ENCODE assay signal across 7 mouse cellular contexts in genomic region chr3:94582456-94582891, GRCm38 (mm10). TPM values are rescaled to one million over a fixed set of nuclear protein-coding genes. Genes with fewer than 3 reads are reported as not detected.
DNase-seq lines count a peak whose midpoint lies in the region; ATAC-seq and TF ChIP-seq lines count a peak whose summit lies in the region.

Gene Snx27 (minus strand): TSS chr3:94582716.

- no peaks in the 10 kb centered on the region for H3K27me3 ChIP-seq in embryonic facial prominence, embryonic 12.5 days
- no peaks in the 10 kb centered on the region for H3K27me3 ChIP-seq in heart, adult 2 months (ENCODE audit: control insufficient read depth, insufficient read depth, low read length)
- no peaks in the 10 kb centered on the region for H3K27me3 ChIP-seq in limb, embryonic 13.5 days
- H3K27me3 ChIP-seq in midbrain, embryonic 16.5 days (ENCODE audit: control insufficient read depth, insufficient read depth, low read depth, low read length) = no peaks in the 10 kb centered on the region

- peaks cover 19% of the 10 kb centered on the region for H3K4me1 ChIP-seq in embryonic facial prominence, embryonic 12.5 days
- H3K4me1 ChIP-seq in heart, adult 2 months (ENCODE audit: control insufficient read depth, insufficient read depth, low read length) = peaks cover 6% of the 10 kb centered on the region
- peaks cover 25% of the 10 kb centered on the region for H3K4me1 ChIP-seq in limb, embryonic 13.5 days
- peaks cover 21% of the 10 kb centered on the region for H3K4me1 ChIP-seq in midbrain, embryonic 16.5 days (ENCODE audit: control insufficient read depth, insufficient read depth, low read length)

- WGBS in embryonic facial prominence, embryonic 12.5 days = under 1% methylated on average over 41 of the region's 42 CpGs
- under 1% methylated on average over 41 of the region's 42 CpGs for WGBS in heart, adult 2 months
- 2% methylated on average over 36 of the region's 42 CpGs for WGBS in limb, embryonic 13.5 days
- 1% methylated on average over 37 of the region's 42 CpGs for WGBS in midbrain, embryonic 16.5 days

- ATAC-seq in embryonic facial prominence, embryonic 12.5 days (ENCODE audit: insufficient number of reproducible peaks, insufficient read depth, low FRiP score, low TSS enrichment) = peak; percentile 98
- peak; percentile 99 for ATAC-seq in limb, embryonic 13.5 days (ENCODE audit: low FRiP score, low read depth)
- peak; percentile 99 for ATAC-seq in midbrain, embryonic 16.5 days

- TF ChIP-seq EP300 in heart, adult 2 months (IDR thresholded peaks at IDR 0.05; ENCODE audit: insufficient read depth, low read depth, low read length) = 0 out of 2 replicates have a peak, but pooled peaks have one; percentile 12

- H3K4me2 ChIP-seq in embryonic facial prominence, embryonic 12.5 days (replicated peaks) = peak within 1 kb of the TSS; percentile 89
- peak within 1 kb of the TSS; percentile 83 for H3K4me2 ChIP-seq in limb, embryonic 13.5 days (replicated peaks)
- H3K4me2 ChIP-seq in midbrain, embryonic 16.5 days (ENCODE audit: low read length) = peak within 1 kb of the TSS; percentile 74

- TF ChIP-seq POLR2A in heart, adult 2 months (IDR thresholded peaks at IDR 0.05; ENCODE audit: insufficient read depth, low read depth, low read length) = peak; percentile 23; the same call in 1 of the 2 replicates

- peak; percentile 85 for DNase-seq in adrenal gland, postnatal 25 days
- DNase-seq in heart, adult 2 months = peak; percentile 88 to 93
- DNase-seq in kidney, adult 8-10 months = peak; percentile 87 to 89
- DNase-seq in spleen, postnatal 10 days (ENCODE audit: low spot score in 2 of 2) = peak; percentile 83 to 85

- H3K9ac ChIP-seq in embryonic facial prominence, embryonic 12.5 days = peak within 1 kb of the TSS; percentile 91
- peak within 1 kb of the TSS; percentile 98 for H3K9ac ChIP-seq in heart, adult 2 months (ENCODE audit: low read depth, low read length)
- peak within 1 kb of the TSS; percentile 91 for H3K9ac ChIP-seq in limb, embryonic 13.5 days
- H3K9ac ChIP-seq in midbrain, embryonic 16.5 days (ENCODE audit: low read depth, low read length) = peak within 1 kb of the TSS; percentile 87

- H3K27ac ChIP-seq in embryonic facial prominence, embryonic 12.5 days = peak within 1 kb of the TSS; percentile 86
- H3K27ac ChIP-seq in heart, adult 2 months = peak within 1 kb of the TSS; percentile 90
- peak within 1 kb of the TSS; percentile 85 for H3K27ac ChIP-seq in limb, embryonic 13.5 days
- peak within 1 kb of the TSS; percentile 93 for H3K27ac ChIP-seq in midbrain, embryonic 16.5 days (ENCODE audit: low read length)

- no peaks in the 10 kb centered on the region for H3K36me3 ChIP-seq in embryonic facial prominence, embryonic 12.5 days
- H3K36me3 ChIP-seq in heart, adult 2 months (ENCODE audit: control insufficient read depth, insufficient read depth, low read length) = peaks cover 5% of the 10 kb centered on the region; the same call in 1 of the 2 replicates
- no peaks in the 10 kb centered on the region for H3K36me3 ChIP-seq in limb, embryonic 13.5 days
- no peaks in the 10 kb centered on the region for H3K36me3 ChIP-seq in midbrain, embryonic 16.5 days (ENCODE audit: control insufficient read depth, insufficient read depth, low read length)

- peaks cover 7% of the 10 kb centered on the region for H3K79me2 ChIP-seq in heart, adult 2 months (replicated peaks; ENCODE audit: control insufficient read depth, insufficient read depth, low read length)

- intact Hi-C loops in heart, adult 2 months (cut with DNase I) = loop anchor here (5.0 to 10.0 kb wide), 3 partner anchors 48 to 460 kb away; partner anchors contain the start of gene Psmd4

- TF ChIP-seq CTCF in heart, adult 2 months (IDR thresholded peaks at IDR 0.05) = no peak

- H3K9me3 ChIP-seq in embryonic facial prominence, embryonic 12.5 days = no peaks in the 10 kb centered on the region
- no peaks in the 10 kb centered on the region for H3K9me3 ChIP-seq in limb, embryonic 13.5 days
- no peaks in the 10 kb centered on the region for H3K9me3 ChIP-seq in midbrain, embryonic 16.5 days (replicated peaks; ENCODE audit: control insufficient read depth, low read length, poor library complexity, severe bottlenecking)

- peak within 1 kb of the TSS; percentile 85 for H3K4me3 ChIP-seq in embryonic facial prominence, embryonic 12.5 days
- H3K4me3 ChIP-seq in heart, adult 2 months = peak within 1 kb of the TSS; percentile 50
- peak within 1 kb of the TSS; percentile 86 for H3K4me3 ChIP-seq in limb, embryonic 13.5 days
- peak within 1 kb of the TSS; percentile 80 for H3K4me3 ChIP-seq in midbrain, embryonic 16.5 days (ENCODE audit: low read depth, low read length)

RNA-seq across cellular contexts. Expression of gene Snx27, which starts in this region (rescaled TPM):
- total RNA-seq in adrenal gland, postnatal 25 days (2021) = 38.0 and 46.1 TPM in 2 replicates
- 59.7 and 61.7 TPM in 2 replicates for polyA plus RNA-seq in embryonic facial prominence, embryonic 12.5 days (2016; fragmentation: Nextera tagmentation; extraction: Ambion mirVana)
- total RNA-seq in heart, adult 2 months (2021) = 10 to 100 TPM; 27.4 to 29.0 TPM
- polyA plus RNA-seq in heart, adult 2 months (2012; rRNA removed) = 7.5 and 14.4 TPM in 2 replicates
- 56.7 and 66.8 TPM in 2 replicates for polyA plus RNA-seq in limb, embryonic 13.5 days (2015; fragmentation: Nextera tagmentation; extraction: Ambion mirVana)
- 91.3 and 94.1 TPM in 2 replicates for polyA plus RNA-seq in midbrain, embryonic 16.5 days (2015; fragmentation: Nextera tagmentation; extraction: Ambion mirVana)

Comparison
In these comparisons a context has a peak if more than half of its experiments do, and no peak if none do; other contexts are left out.
1. Peak in every context shown above with its lines: DNase-seq, ATAC-seq, H3K4me3 ChIP-seq and H3K27ac ChIP-seq.